7 mouse cellular contexts compared by ENCODE assay signal in the genomic region with DNA sequence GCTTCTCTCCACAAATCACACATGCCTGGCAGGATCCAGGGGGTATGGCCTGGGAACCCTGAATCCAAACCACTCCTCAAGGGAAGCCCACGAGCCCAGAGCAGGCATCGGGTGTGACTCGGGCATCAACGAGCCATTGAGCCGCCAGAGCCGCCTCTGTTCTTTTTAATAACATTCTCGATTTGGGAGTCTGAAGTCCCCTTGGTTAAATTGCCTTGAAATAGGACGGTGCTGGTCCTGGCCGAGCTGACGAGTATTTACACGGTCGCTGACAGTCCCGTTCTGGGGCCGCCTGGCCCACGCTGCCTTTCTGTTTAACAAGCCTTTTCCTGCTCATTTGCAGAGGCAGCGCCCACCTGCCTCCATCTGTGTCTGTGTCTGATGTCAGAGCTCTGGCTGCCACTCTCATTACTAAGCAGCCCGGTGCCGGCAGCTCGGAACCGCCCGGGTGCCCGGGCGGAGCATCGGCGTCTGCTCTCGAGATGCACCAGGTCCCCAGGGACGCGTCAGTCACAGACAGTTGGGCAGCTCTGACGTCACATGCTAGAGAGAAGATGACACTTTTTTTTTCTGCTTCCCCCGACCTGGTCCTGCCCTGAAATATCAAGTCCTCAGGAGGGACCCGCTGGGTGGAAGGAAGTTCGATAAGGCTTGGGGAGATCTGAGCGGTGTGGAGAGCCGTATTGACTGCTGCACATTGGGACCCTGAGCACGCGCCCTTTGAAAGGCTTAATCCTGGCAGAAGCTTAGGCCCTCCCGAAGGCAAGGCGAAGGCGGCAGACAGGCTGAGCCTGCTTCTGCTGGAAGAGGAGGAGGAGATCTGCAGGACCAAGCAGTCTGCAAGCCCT. TPM values are rescaled to one million over a fixed set of nuclear protein-coding genes. Genes with fewer than 3 reads are reported as not detected.
DNase-seq lines count a peak whose midpoint lies in the region; ATAC-seq and TF ChIP-seq lines count a peak whose summit lies in the region.

No protein-coding gene starts in this region.

- peak overlapping the region; percentile 26 for H3K4me3 ChIP-seq in forebrain, embryonic 15.5 days
- H3K4me3 ChIP-seq in thymus, adult 2 months (ENCODE audit: control insufficient read depth, insufficient read depth, low read length): no peak overlapping the region

- H3K9me3 ChIP-seq in forebrain, embryonic 15.5 days: no peaks in the 10 kb centered on the region

- DNase-seq in CD4-positive helper T cell, adult 2 months (ENCODE audit: low read depth, low spot score): peak; percentile 70
- peak; percentile 71 for DNase-seq in Muller cell, postnatal 12 days (ENCODE audit: inconsistent ontology term)
- peak; percentile 64 to 70 for DNase-seq in layer of hippocampus, postnatal 10 days (ENCODE audit: low spot score in 2 of 2)
- peak; percentile 54 for DNase-seq in lung, postnatal 10 days
- peak; percentile 79 to 84 for DNase-seq in right cerebral cortex, adult 2 months (ENCODE audit: low spot score in 2 of 2)
- no peak for DNase-seq in thymus, adult 2 months

- H3K4me2 ChIP-seq in forebrain, embryonic 15.5 days (replicated peaks): peak overlapping the region; percentile 53

- 5% methylated on average over 39 of the region's 39 CpGs for WGBS in forebrain, embryonic 15.5 days
- WGBS in thymus, adult 2 months: 37% methylated on average over 39 of the region's 39 CpGs

- no peaks in the 10 kb centered on the region for H3K36me3 ChIP-seq in forebrain, embryonic 15.5 days
- no peaks in the 10 kb centered on the region for H3K36me3 ChIP-seq in thymus, adult 2 months (ENCODE audit: control insufficient read depth, insufficient read depth, low read length)

- no peak for TF ChIP-seq POLR2A in thymus, adult 2 months (IDR thresholded peaks at IDR 0.05; ENCODE audit: control insufficient read depth, extremely low read depth, insufficient read depth, low read length, poor library complexity)

- peaks cover 53% of the 10 kb centered on the region for H3K4me1 ChIP-seq in forebrain, embryonic 15.5 days
- peaks cover 41% of the 10 kb centered on the region for H3K4me1 ChIP-seq in thymus, adult 2 months (replicated peaks; ENCODE audit: control insufficient read depth, insufficient read depth, low read length)

- H3K9ac ChIP-seq in forebrain, embryonic 15.5 days (replicated peaks): peak overlapping the region; percentile 28

- no peak for TF ChIP-seq CTCF in thymus, adult 2 months (IDR thresholded peaks at IDR 0.05; ENCODE audit: borderline replicate concordance, control insufficient read depth, extremely low read depth, insufficient read depth, low read length, poor library complexity)

- peak overlapping the region; percentile 31 for H3K27ac ChIP-seq in forebrain, embryonic 15.5 days (replicated peaks)
- H3K27ac ChIP-seq in thymus, adult 2 months (ENCODE audit: control insufficient read depth, insufficient read depth, low read length): no peak overlapping the region

- H3K27me3 ChIP-seq in forebrain, embryonic 15.5 days: no peaks in the 10 kb centered on the region
- no peaks in the 10 kb centered on the region for H3K27me3 ChIP-seq in thymus, adult 2 months (ENCODE audit: control insufficient read depth, insufficient read depth, low read length)

- ATAC-seq in forebrain, embryonic 15.5 days (replicated peaks): peak; percentile 56

RNA-seq across cellular contexts. Expression of a gene that starts 12.4 kb away (rescaled TPM):
- 0.08 and 0.20 TPM in 2 replicates for polyA plus RNA-seq in forebrain, embryonic 15.5 days (2015; fragmentation: Nextera tagmentation; extraction: Ambion mirVana)
- not detected for total RNA-seq in layer of hippocampus, postnatal 10 days (2021)
- polyA plus RNA-seq in thymus, adult 2 months (2012; rRNA removed): 0.51 and 0.73 TPM in 2 replicates

RNA-seq across cellular contexts. Expression of a gene that starts 23.1 kb away (rescaled TPM):
- 3.2 TPM in 2 replicates for polyA plus RNA-seq in forebrain, embryonic 15.5 days (2015; fragmentation: Nextera tagmentation; extraction: Ambion mirVana)
- total RNA-seq in layer of hippocampus, postnatal 10 days (2021): 10 to 100 TPM; 85.7 to 96.1 TPM
- 0.81 and 1.0 TPM in 2 replicates for polyA plus RNA-seq in thymus, adult 2 months (2012; rRNA removed)
